Mouse (Mus musculus): ENCODE data around the gene Tspo.

Tspo gene

GRCm38 (mm10) chr15:83541647-83542287 is 21.6 kb upstream of the Tspo start:
- WGBS = 89% methylated on average over 9 of the region's 9 CpGs

- 93% methylated on average over 7 of the region's 7 CpGs for WGBS
These were observed 17.4 kb upstream of the Tspo start for GRCm38 (mm10) chr15:83546029-83546428.

GRCm38 (mm10) chr15:83547144-83547543 is 16.2 kb upstream of the Tspo start:
- WGBS = 93% methylated on average over 8 of the region's 8 CpGs

- 84% methylated on average over 2 of the region's 2 CpGs for WGBS
These were observed 13.3 kb upstream of the Tspo start for GRCm38 (mm10) chr15:83550137-83550536.

- whole genome bisulfite sequencing = under 1% methylated on average over 73 of the region's 74 CpGs
These were observed 8.0 kb upstream of the Tspo start for GRCm38 (mm10) chr15:83555161-83555974.

GRCm38 (mm10) chr15:83560941-83561477 is 2.4 kb upstream of the Tspo start:
- 61% methylated on average over 5 of the region's 5 CpGs for WGBS

GRCm38 (mm10) chr15:83562626-83563270 is 644 bp upstream of the Tspo start:
- WGBS = 53% methylated on average over 15 of the region's 15 CpGs

GRCm38 (mm10) chr15:83563857-83564651 is 662 bp downstream of the Tspo start:
- WGBS = 5% methylated on average over 27 of the region's 27 CpGs

- WGBS = 71% methylated on average over 3 of the region's 3 CpGs
These were observed 2.0 kb downstream of the Tspo start for GRCm38 (mm10) chr15:83565434-83565833.

GRCm38 (mm10) chr15:83566006-83566405 is 2.6 kb downstream of the Tspo start:
- WGBS = 81% methylated on average over 5 of the region's 5 CpGs

GRCm38 (mm10) chr15:83567728-83568127 is 4.3 kb downstream of the Tspo start:
- 91% methylated on average over 3 of the region's 3 CpGs for WGBS

- WGBS = 98% methylated on average over 5 of the region's 5 CpGs
These were observed 5.2 kb downstream of the Tspo start for GRCm38 (mm10) chr15:83568544-83568943.

GRCm38 (mm10) chr15:83569682-83570081 is 6.3 kb downstream of the Tspo start:
- WGBS = 67% methylated on average over 11 of the region's 11 CpGs

GRCm38 (mm10) chr15:83570641-83571040 is 7.2 kb downstream of the Tspo start:
- WGBS = 70% methylated on average over 2 of the region's 2 CpGs

GRCm38 (mm10) chr15:83571636-83572035 is 8.2 kb downstream of the Tspo start:
- WGBS = 80% methylated on average over 5 of the region's 5 CpGs

GRCm38 (mm10) chr15:83572132-83572531 is 8.7 kb downstream of the Tspo start:
- WGBS = 95% methylated on average over 4 of the region's 4 CpGs

GRCm38 (mm10) chr15:83573606-83574005 is 10.2 kb downstream of the Tspo start:
- WGBS = 95% methylated on average over 12 of the region's 12 CpGs

- WGBS = 77% methylated on average over 6 of the region's 6 CpGs
These were observed 11.4 kb downstream of the Tspo start for GRCm38 (mm10) chr15:83574731-83575351.

GRCm38 (mm10) chr15:83575543-83575942 is 12.2 kb downstream of the Tspo start:
- 97% methylated on average over 8 of the region's 8 CpGs for WGBS

GRCm38 (mm10) chr15:83576651-83577050 is 13.3 kb downstream of the Tspo start:
- WGBS = 97% methylated on average over 9 of the region's 9 CpGs

GRCm38 (mm10) chr15:83582931-83583330 is 19.5 kb downstream of the Tspo start:
- 71% methylated on average over 4 of the region's 4 CpGs for WGBS

All from cerebral cortex, adult 2 months (tissue).